Mouse (Mus musculus) G1E (cell line): ENCODE results near the gene Tnnt3. TPM values are rescaled to one million over a fixed set of nuclear protein-coding genes. Genes with fewer than 3 reads are reported as not detected.

Experiments used
- ATAC-seq: 2 replicates; pipeline ENCODE4 v1.8.0; 2016; ENCODE audit warnings: mild to moderate bottlenecking; ENCODE audit not compliant: insufficient number of reproducible peaks, poor library complexity, low FRiP score, severe bottlenecking; ENCODE audit errors: extremely low read depth
- DNase-seq: peaks from one replicate; pipeline ENCODE4 v3.0.0; 2012; ENCODE audit warnings: low spot score
- H3K27me3 ChIP-seq: 2 replicates; pipeline ENCODE4 v1.6.1; 2012; ENCODE audit warnings: mild to moderate bottlenecking, low read length, inconsistent platforms; ENCODE audit not compliant: insufficient read depth
- H3K36me3 ChIP-seq: replicated peaks from 2 replicates; pipeline ENCODE3; 2012; ENCODE audit warnings: mild to moderate bottlenecking, inconsistent platforms
- H3K4me1 ChIP-seq: 2 replicates; pipeline ENCODE4 v1.6.1; 2012; ENCODE audit warnings: low read depth, low read length, inconsistent platforms, mixed read lengths; ENCODE audit not compliant: insufficient read depth
- H3K4me3 ChIP-seq: 2 replicates; pipeline ENCODE4 v1.5.1; 2012; ENCODE audit warnings: low read depth, mild to moderate bottlenecking, inconsistent platforms, low read length, moderate library complexity, mixed read lengths
- H3K9me3 ChIP-seq: replicated peaks from 2 replicates; pipeline ENCODE4 v1.6.1; 2012; ENCODE audit warnings: inconsistent platforms
- CTCF ChIP-seq: IDR thresholded peaks from 2 replicates; pipeline ENCODE4 v1.5.1; 2012; ENCODE audit warnings: low read depth, low read length, inconsistent platforms, mixed read lengths
- GATA1 ChIP-seq: IDR thresholded peaks from 2 replicates; pipeline ENCODE4 v1.6.1; 2012; ENCODE audit warnings: borderline replicate concordance, low read length, inconsistent platforms, mixed read lengths
- GATA2 ChIP-seq: IDR thresholded peaks from 2 replicates; pipeline ENCODE4 v1.6.1; 2012; ENCODE audit warnings: low read depth, low read length, inconsistent platforms, borderline replicate concordance
- POLR2AphosphoS5 ChIP-seq: IDR thresholded peaks from 2 replicates; pipeline ENCODE4 v1.6.1; 2012; ENCODE audit warnings: low read depth, low read length, inconsistent platforms; ENCODE audit not compliant: insufficient replicate concordance
- TAL1 ChIP-seq: conservative IDR thresholded peaks from 2 replicates; pipeline ENCODE4 v1.6.1; 2012; ENCODE audit warnings: low read depth, low read length, inconsistent platforms, mixed read lengths
- polyA plus RNA-seq: library from polyadenylated mRNA; stranded (reverse); fragments of >175 nt; gene quantifications from 2 replicates; pipeline ENCODE4 v1.2.3, GENCODE M21; 2012
- total RNA-seq, 2 experiments: library from RNA; stranded (forward) in 1 of 2; stranded (reverse) in 1 of 2; fragments of 200-1000 nt in 1 of 2; fragments of >200 nt in 1 of 2; fragmentation: Nextera tagmentation in 1 of 2; gene quantifications; 2 replicates each; pipeline ENCODE4 v1.2.3; 2014 to 2017

Tnnt3 gene
- total and polyA plus RNA-seq, 3 experiments = not detected

GRCm38 (mm10) chr7:142509518-142509917 is 10.9 kb downstream of the Tnnt3 start:
- H3K27me3 ChIP-seq = peaks cover 39% of the 10 kb centered on the region
- TF ChIP-seq CTCF (no peak), GATA1 (no peak), TAL1 (no peak), GATA2 (no peak), POLR2AphosphoS5 (no peak)
- ATAC-seq (no peak), DNase-seq (no peak)
- H3K9me3 ChIP-seq = no peaks in the 10 kb centered on the region
- no peaks in the 10 kb centered on the region for H3K36me3 ChIP-seq
- no peak overlapping the region for H3K4me3 ChIP-seq
- no peaks in the 10 kb centered on the region for H3K4me1 ChIP-seq

GRCm38 (mm10) chr7:142510021-142510777 is 11.6 kb downstream of the Tnnt3 start:
- DNase-seq (no peak), ATAC-seq (no peak)
- Histone ChIP-seq H3K36me3 (no peaks in the 10 kb centered on the region), H3K9me3 (no peaks in the 10 kb centered on the region), H3K4me1 (no peaks in the 10 kb centered on the region), H3K4me3 (no peak overlapping the region), H3K27me3 (peaks cover 40% of the 10 kb centered on the region)
- TF ChIP-seq TAL1 (no peak), GATA1 (no peak), CTCF (no peak)

GRCm38 (mm10) chr7:142514048-142514447 is 15.4 kb downstream of the Tnnt3 start:
- TF ChIP-seq CTCF = no peak
- TF ChIP-seq POLR2AphosphoS5 = no peak
- no peak for TF ChIP-seq GATA2
- no peak for TF ChIP-seq GATA1
- no peak for TF ChIP-seq TAL1
- Histone ChIP-seq H3K36me3 (no peaks in the 10 kb centered on the region), H3K27me3 (peaks cover 33% of the 10 kb centered on the region), H3K9me3 (no peaks in the 10 kb centered on the region), H3K4me1 (no peaks in the 10 kb centered on the region), H3K4me3 (no peak overlapping the region)
- ATAC-seq (no peak), DNase-seq (no peak)

GRCm38 (mm10) chr7:142516221-142516978 is 17.8 kb downstream of the Tnnt3 start:
- Histone ChIP-seq H3K27me3 (peaks cover 33% of the 10 kb centered on the region), H3K4me3 (no peak overlapping the region), H3K36me3 (no peaks in the 10 kb centered on the region), H3K4me1 (no peaks in the 10 kb centered on the region), H3K9me3 (no peaks in the 10 kb centered on the region)
- DNase-seq = no peak
- ATAC-seq = no peak
- TF ChIP-seq TAL1 (no peak), GATA1 (no peak), POLR2AphosphoS5 (no peak), GATA2 (no peak), CTCF (no peak)

GRCm38 (mm10) chr7:142517531-142517930 is 18.9 kb downstream of the Tnnt3 start:
- DNase-seq (no peak), ATAC-seq (no peak)
- Histone ChIP-seq H3K36me3 (no peaks in the 10 kb centered on the region), H3K4me3 (no peak overlapping the region), H3K4me1 (no peaks in the 10 kb centered on the region), H3K27me3 (peaks cover 35% of the 10 kb centered on the region), H3K9me3 (no peaks in the 10 kb centered on the region)
- TF ChIP-seq GATA1 (no peak), GATA2 (no peak), TAL1 (no peak), CTCF (no peak), POLR2AphosphoS5 (no peak)

GRCm38 (mm10) chr7:142520331-142520730 is 21.7 kb downstream of the Tnnt3 start:
- H3K4me3 ChIP-seq = no peak overlapping the region
- no peaks in the 10 kb centered on the region for H3K9me3 ChIP-seq
- H3K4me1 ChIP-seq = peaks cover 5% of the 10 kb centered on the region
- no peaks in the 10 kb centered on the region for H3K36me3 ChIP-seq
- peaks cover 40% of the 10 kb centered on the region for H3K27me3 ChIP-seq
- TF ChIP-seq POLR2AphosphoS5 (no peak), CTCF (no peak), GATA2 (no peak), GATA1 (no peak), TAL1 (no peak)
- ATAC-seq (no peak), DNase-seq (no peak)
